Mouse (Mus musculus): ENCODE data around the gene Dcst2. TPM values are rescaled to one million over a fixed set of nuclear protein-coding genes. Genes with fewer than 3 reads are reported as not detected.

Dcst2 gene
- polyA plus RNA-seq, 1 experiment from 2014 or later = 0.14 TPM

DNA sequence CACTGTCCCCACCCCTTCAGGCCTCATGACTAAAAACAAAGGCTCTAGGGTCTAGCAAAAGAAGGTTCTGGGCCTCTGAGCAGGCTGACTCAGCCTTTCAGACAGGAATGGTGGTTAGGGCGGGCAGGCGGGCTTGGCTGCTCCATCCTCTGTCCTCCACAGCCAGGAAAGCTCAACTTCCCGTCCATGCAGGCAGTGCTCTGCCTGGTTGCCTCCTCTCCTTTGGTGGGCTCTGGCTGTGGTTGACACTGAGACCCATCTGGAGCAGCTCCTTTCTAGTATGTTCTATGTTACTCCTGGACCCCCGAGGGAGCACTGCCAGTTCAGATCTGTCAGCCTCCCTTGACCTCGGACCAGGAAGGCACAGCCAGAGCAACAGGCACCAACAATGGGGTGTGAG, 40.9 kb downstream of the Dcst2 start, which contains the start of gene Lenep:
Gene Lenep (minus strand): TSS at position 101 of the 400 bp plus-strand sequence.
- Histone ChIP-seq H3K9ac (replicated peaks; ENCODE audit: low read length) (no peak within 1 kb of the TSS), H3K36me3 (ENCODE audit: control insufficient read depth, insufficient read depth, low read length) (peaks cover 47% of the 10 kb centered on the region), H3K4me1 (ENCODE audit: control insufficient read depth, insufficient read depth, low read length) (no peaks in the 10 kb centered on the region), H3K9me3 (ENCODE audit: control insufficient read depth, low read length) (no peaks in the 10 kb centered on the region), H3K4me2 (ENCODE audit: low read length) (no peak within 1 kb of the TSS), H3K4me3 (replicated peaks; ENCODE audit: low read depth, low read length) (no peak within 1 kb of the TSS), H3K27ac (replicated peaks; ENCODE audit: low read depth, low read length) (no peak within 1 kb of the TSS), H3K27me3 (ENCODE audit: control insufficient read depth, insufficient read depth, low read length) (no peaks in the 10 kb centered on the region)
- DNase-seq (no peak), ATAC-seq (ENCODE audit: low FRiP score, low TSS enrichment) (no peak)
- 71% methylated on average over 5 of the region's 5 CpGs for WGBS

DNA sequence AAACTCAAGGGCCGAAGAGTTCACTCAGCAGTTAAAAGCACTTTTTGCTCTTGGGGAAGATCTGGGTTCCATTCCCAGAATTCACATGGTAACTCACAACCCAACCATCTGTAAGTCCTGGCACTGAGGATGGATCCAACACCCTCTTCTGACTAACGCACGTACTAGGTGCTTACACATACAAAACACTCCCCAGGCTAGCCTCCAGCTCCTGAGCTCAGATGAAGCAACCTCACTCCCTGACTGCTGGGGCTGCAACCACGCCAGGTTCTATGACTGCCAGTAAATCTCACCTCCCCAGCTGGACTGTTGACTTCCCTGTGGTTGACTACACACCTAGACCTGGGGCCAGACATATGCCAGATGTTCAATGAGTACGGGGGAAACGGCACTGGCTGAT, 45.1 kb downstream of the Dcst2 start:
- Histone ChIP-seq H3K27ac (replicated peaks; ENCODE audit: low read depth, low read length) (no peak overlapping the region), H3K4me2 (ENCODE audit: low read length) (no peak overlapping the region), H3K36me3 (ENCODE audit: control insufficient read depth, insufficient read depth, low read length) (peaks cover 42% of the 10 kb centered on the region), H3K4me3 (replicated peaks; ENCODE audit: low read depth, low read length) (no peak overlapping the region), H3K4me1 (ENCODE audit: control insufficient read depth, insufficient read depth, low read length) (peaks cover 7% of the 10 kb centered on the region), H3K9ac (replicated peaks; ENCODE audit: low read length) (no peak overlapping the region), H3K9me3 (ENCODE audit: control insufficient read depth, low read length) (no peaks in the 10 kb centered on the region), H3K27me3 (ENCODE audit: control insufficient read depth, insufficient read depth, low read length) (no peaks in the 10 kb centered on the region)
- ATAC-seq (ENCODE audit: low FRiP score, low TSS enrichment) (no peak), DNase-seq (no peak)
- 96% methylated on average over 6 of the region's 6 CpGs for WGBS

DNA sequence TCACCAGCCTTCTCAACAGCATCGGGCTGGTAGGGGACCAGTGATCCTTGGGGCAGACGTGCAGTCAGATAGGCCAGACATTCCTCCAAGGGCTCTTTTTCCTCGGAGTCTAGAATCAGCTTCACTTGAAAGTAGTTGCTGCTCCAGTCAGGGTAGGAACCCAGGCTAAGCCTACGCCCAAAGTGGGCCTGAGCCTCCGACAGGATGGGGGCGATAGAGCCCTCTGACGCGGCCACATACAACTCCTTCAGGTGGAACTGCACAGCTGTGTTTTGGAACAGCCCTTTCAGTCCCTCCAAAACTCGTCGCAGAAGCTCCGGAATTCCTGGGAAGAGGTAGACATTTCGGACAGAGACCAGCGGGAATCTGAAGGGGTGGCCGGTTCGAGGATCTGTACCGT, 46.7 kb downstream of the Dcst2 start:
- ATAC-seq (ENCODE audit: low FRiP score, low TSS enrichment) (no peak), DNase-seq (no peak)
- Histone ChIP-seq H3K27me3 (ENCODE audit: control insufficient read depth, insufficient read depth, low read length) (no peaks in the 10 kb centered on the region), H3K4me3 (replicated peaks; ENCODE audit: low read depth, low read length) (no peak overlapping the region), H3K9ac (replicated peaks; ENCODE audit: low read length) (no peak overlapping the region), H3K27ac (replicated peaks; ENCODE audit: low read depth, low read length) (no peak overlapping the region), H3K9me3 (ENCODE audit: control insufficient read depth, low read length) (no peaks in the 10 kb centered on the region), H3K36me3 (ENCODE audit: control insufficient read depth, insufficient read depth, low read length) (peaks cover 27% of the 10 kb centered on the region), H3K4me1 (ENCODE audit: control insufficient read depth, insufficient read depth, low read length) (peaks cover 7% of the 10 kb centered on the region), H3K4me2 (ENCODE audit: low read length) (no peak overlapping the region)
- WGBS = 63% methylated on average over 16 of the region's 16 CpGs

DNA sequence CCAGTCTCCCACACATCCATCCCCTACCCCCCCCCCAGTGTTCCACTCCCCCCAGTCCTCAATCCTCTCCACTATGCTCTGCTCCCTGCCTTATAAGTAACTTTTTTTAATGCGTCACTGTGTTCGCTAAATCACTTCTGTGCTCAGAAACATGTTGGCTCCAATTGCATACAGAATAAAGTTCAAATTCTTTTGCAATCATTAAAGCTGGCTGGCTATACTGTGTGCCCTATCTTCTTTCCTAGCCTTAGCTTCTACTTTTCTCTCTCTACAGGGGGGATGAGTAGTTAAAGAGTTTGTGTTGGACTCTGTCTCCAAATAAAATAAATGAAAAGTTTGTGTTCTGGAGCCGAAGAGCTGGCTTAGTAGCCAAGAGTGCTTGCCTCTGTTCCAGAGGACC, 47.9 kb downstream of the Dcst2 start:
- Histone ChIP-seq H3K36me3 (ENCODE audit: control insufficient read depth, insufficient read depth, low read length) (peaks cover 16% of the 10 kb centered on the region), H3K4me3 (replicated peaks; ENCODE audit: low read depth, low read length) (no peak overlapping the region), H3K27ac (replicated peaks; ENCODE audit: low read depth, low read length) (no peak overlapping the region), H3K4me2 (ENCODE audit: low read length) (no peak overlapping the region), H3K9me3 (ENCODE audit: control insufficient read depth, low read length) (no peaks in the 10 kb centered on the region), H3K27me3 (ENCODE audit: control insufficient read depth, insufficient read depth, low read length) (no peaks in the 10 kb centered on the region), H3K4me1 (ENCODE audit: control insufficient read depth, insufficient read depth, low read length) (peaks cover 7% of the 10 kb centered on the region), H3K9ac (replicated peaks; ENCODE audit: low read length) (no peak overlapping the region)
- ATAC-seq (ENCODE audit: low FRiP score, low TSS enrichment) (no peak), DNase-seq (no peak)
- WGBS = 98% methylated on average over 3 of the region's 3 CpGs

DNA sequence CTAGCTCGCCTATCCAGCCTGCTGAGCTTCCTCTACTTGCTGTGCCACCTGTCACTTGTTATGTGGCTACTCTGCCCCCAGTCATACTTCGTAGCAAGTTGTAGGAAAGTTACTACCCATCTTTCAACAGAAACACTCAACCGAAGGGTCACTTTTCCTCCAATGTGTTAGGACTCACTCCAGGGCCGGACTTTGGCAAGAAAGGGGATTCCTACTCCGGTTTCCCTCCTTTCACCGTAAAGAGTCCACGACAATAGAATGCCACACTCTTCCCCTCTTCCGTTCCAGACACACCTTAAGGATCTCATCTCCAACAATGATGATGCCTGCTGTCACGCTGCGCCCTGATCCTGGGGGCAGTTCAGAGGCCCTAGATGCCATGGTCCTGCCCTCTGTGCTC, 49.1 kb downstream of the Dcst2 start:
- Histone ChIP-seq H3K4me3 (replicated peaks; ENCODE audit: low read depth, low read length) (peak overlapping the region; percentile 40), H3K4me1 (ENCODE audit: control insufficient read depth, insufficient read depth, low read length) (peaks cover 7% of the 10 kb centered on the region), H3K27ac (replicated peaks; ENCODE audit: low read depth, low read length) (peak overlapping the region; percentile 68), H3K9ac (replicated peaks; ENCODE audit: low read length) (peak overlapping the region; percentile 55), H3K36me3 (ENCODE audit: control insufficient read depth, insufficient read depth, low read length) (peaks cover 11% of the 10 kb centered on the region), H3K27me3 (ENCODE audit: control insufficient read depth, insufficient read depth, low read length) (no peaks in the 10 kb centered on the region), H3K9me3 (ENCODE audit: control insufficient read depth, low read length) (no peaks in the 10 kb centered on the region), H3K4me2 (ENCODE audit: low read length) (peak overlapping the region; percentile 83)
- ATAC-seq (ENCODE audit: low FRiP score, low TSS enrichment) = no peak
- WGBS = 82% methylated on average over 10 of the region's 10 CpGs
- no peak for DNase-seq

DNA sequence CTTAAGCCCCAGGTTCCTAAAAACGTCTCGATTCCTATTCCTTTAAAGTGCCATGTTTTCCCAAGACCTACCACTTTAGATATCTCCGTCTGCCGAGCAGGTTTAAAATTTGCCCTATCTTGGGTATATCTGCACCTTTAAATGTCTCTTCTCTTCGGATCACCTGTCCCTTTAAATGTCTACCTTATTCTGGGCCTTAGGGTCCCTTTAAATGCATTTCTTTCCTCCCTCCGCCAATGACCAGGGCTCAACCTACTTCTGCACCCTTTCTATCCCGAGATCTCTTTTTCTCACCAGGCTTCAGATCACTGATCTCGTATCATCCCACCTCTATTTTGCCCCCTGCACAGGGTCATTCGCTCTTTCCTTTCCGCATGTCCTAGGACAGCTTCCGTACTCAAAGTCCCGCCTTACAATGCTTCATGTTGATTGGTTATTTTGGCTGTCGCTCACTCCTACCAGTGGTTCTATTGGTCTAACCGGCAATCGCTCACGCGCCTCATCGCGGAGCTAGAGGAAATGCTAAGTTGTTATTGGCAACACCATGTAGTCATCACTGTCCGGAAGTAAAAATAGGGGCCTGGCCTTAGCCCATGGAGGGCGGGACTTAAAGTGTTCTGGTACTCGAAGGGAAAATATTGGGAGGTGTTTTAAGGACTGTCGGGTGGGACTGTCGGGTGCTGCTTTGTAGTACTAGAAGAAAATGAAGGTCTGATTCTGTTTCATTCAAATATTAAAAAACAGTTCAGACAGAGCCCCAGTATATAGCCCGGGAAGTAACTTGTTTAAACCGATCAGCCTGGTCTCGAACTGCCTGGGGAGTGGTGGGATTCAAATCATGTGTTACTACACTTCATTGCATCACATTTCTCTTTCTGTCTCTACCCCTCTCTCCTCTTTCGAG, 50.0 kb downstream of the Dcst2 start, which contains the start of gene Flad1:
Gene Flad1 (minus strand): TSS at position 381 of the 904 bp plus-strand sequence.
- Histone ChIP-seq H3K36me3 (ENCODE audit: control insufficient read depth, insufficient read depth, low read length) (peaks cover 14% of the 10 kb centered on the region), H3K9ac (replicated peaks; ENCODE audit: low read length) (peak within 1 kb of the TSS; percentile 55), H3K4me1 (ENCODE audit: control insufficient read depth, insufficient read depth, low read length) (peaks cover 7% of the 10 kb centered on the region), H3K27me3 (ENCODE audit: control insufficient read depth, insufficient read depth, low read length) (no peaks in the 10 kb centered on the region), H3K4me2 (ENCODE audit: low read length) (peak within 1 kb of the TSS; percentile 83), H3K4me3 (replicated peaks; ENCODE audit: low read depth, low read length) (peak within 1 kb of the TSS; percentile 40), H3K27ac (replicated peaks; ENCODE audit: low read depth, low read length) (peak within 1 kb of the TSS; percentile 68), H3K9me3 (ENCODE audit: control insufficient read depth, low read length) (no peaks in the 10 kb centered on the region)
- DNase-seq (peak; percentile 99), ATAC-seq (ENCODE audit: low FRiP score, low TSS enrichment) (peak; percentile 99)
- WGBS = 5% methylated on average over 28 of the region's 28 CpGs

DNA sequence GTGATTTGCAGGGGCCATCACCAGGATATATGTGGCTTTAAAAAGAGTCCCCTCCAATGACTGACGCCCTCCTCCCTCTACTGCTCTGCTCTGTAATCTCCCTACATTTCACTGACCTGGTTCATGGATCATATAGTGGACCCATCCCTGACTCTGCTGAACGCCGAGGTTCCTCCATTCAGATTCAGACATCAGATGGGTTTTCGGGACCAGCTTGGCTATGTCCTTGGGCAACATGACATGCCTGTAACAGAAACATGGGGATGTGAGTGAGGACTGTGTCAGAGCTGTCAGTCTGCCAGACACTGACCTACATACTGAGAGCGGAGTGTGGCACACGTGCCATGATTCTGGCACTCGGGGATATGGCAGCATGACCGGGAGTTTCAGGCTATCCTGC, 54.4 kb downstream of the Dcst2 start:
- no peak overlapping the region for H3K4me3 ChIP-seq (replicated peaks; ENCODE audit: low read depth, low read length)
- ATAC-seq (ENCODE audit: low FRiP score, low TSS enrichment) (no peak), DNase-seq (no peak)
- H3K4me1 ChIP-seq (ENCODE audit: control insufficient read depth, insufficient read depth, low read length) = peaks cover 16% of the 10 kb centered on the region
- H3K9ac ChIP-seq (replicated peaks; ENCODE audit: low read length) = no peak overlapping the region
- 93% methylated on average over 8 of the region's 8 CpGs for WGBS
- no peaks in the 10 kb centered on the region for H3K9me3 ChIP-seq (ENCODE audit: control insufficient read depth, low read length)
- no peaks in the 10 kb centered on the region for H3K27me3 ChIP-seq (ENCODE audit: control insufficient read depth, insufficient read depth, low read length)
- H3K27ac ChIP-seq (replicated peaks; ENCODE audit: low read depth, low read length) = no peak overlapping the region
- H3K4me2 ChIP-seq (ENCODE audit: low read length) = 0 out of 2 replicates have a peak overlapping the region, but pooled peaks have one; percentile 4
- H3K36me3 ChIP-seq (ENCODE audit: control insufficient read depth, insufficient read depth, low read length) = peaks cover 6% of the 10 kb centered on the region

DNA sequence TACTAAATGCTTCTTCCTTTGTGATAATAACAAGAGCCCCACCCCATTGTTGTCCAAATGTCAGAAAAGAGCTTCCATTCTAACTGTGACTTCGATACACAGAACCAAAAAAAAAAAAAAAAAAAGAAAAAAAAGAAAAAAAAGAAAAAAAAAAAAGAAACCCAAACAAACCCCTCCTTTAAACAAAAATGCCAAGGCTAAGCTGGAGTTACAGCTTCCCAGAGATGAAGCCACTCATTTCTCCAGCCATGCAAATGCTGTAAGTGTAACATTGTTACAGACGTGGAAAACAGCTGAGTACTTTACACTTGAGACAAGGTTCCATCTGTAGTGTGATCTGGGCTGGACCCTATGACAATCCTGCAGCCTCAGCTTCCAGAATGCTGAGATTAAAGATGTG, 55.4 kb downstream of the Dcst2 start:
- no peak for DNase-seq
- H3K4me3 ChIP-seq (replicated peaks; ENCODE audit: low read depth, low read length) = peak overlapping the region; percentile 56
- H3K9me3 ChIP-seq (ENCODE audit: control insufficient read depth, low read length) = no peaks in the 10 kb centered on the region
- H3K4me2 ChIP-seq (ENCODE audit: low read length) = peak overlapping the region; percentile 93
- no peak for ATAC-seq (ENCODE audit: low FRiP score, low TSS enrichment)
- H3K27ac ChIP-seq (replicated peaks; ENCODE audit: low read depth, low read length) = no peak overlapping the region
- peaks cover 21% of the 10 kb centered on the region for H3K4me1 ChIP-seq (ENCODE audit: control insufficient read depth, insufficient read depth, low read length)
- H3K36me3 ChIP-seq (ENCODE audit: control insufficient read depth, insufficient read depth, low read length) = peaks cover 6% of the 10 kb centered on the region
- 32% methylated on average over 2 of the region's 2 CpGs for WGBS
- H3K9ac ChIP-seq (replicated peaks; ENCODE audit: low read length) = no peak overlapping the region; the same call in 1 of the 2 replicates
- H3K27me3 ChIP-seq (ENCODE audit: control insufficient read depth, insufficient read depth, low read length) = no peaks in the 10 kb centered on the region

DNA sequence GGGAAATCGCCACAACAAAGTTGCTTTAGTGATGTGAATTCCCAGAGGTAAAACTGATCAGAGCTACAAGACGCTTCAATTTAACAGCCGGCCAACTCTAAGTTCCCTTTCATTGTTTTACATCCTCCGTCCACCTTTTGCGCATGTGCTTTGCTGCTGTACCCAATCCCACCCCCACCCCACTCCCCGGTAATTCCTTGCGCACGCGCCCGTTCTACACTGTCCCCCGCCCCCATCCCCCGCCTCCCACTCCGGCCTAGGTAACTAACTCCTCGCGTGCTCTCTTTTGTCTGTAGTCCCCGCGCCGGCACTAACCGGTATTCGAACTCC, 56.0 kb downstream of the Dcst2 start:
- WGBS = under 1% methylated on average over 20 of the region's 20 CpGs
- DNase-seq = peak; percentile 87
- Histone ChIP-seq H3K4me1 (ENCODE audit: control insufficient read depth, insufficient read depth, low read length) (peaks cover 22% of the 10 kb centered on the region), H3K36me3 (ENCODE audit: control insufficient read depth, insufficient read depth, low read length) (peaks cover 6% of the 10 kb centered on the region), H3K27ac (replicated peaks; ENCODE audit: low read depth, low read length) (no peak overlapping the region; the same call in 1 of the 2 replicates), H3K9ac (replicated peaks; ENCODE audit: low read length) (no peak overlapping the region; the same call in 1 of the 2 replicates), H3K9me3 (ENCODE audit: control insufficient read depth, low read length) (no peaks in the 10 kb centered on the region), H3K4me3 (replicated peaks; ENCODE audit: low read depth, low read length) (peak overlapping the region; percentile 56), H3K4me2 (ENCODE audit: low read length) (peak overlapping the region; percentile 93), H3K27me3 (ENCODE audit: control insufficient read depth, insufficient read depth, low read length) (no peaks in the 10 kb centered on the region)
- ATAC-seq (ENCODE audit: low FRiP score, low TSS enrichment) = peak; percentile 44
